8 mouse cellular contexts compared by ENCODE assay signal in genomic region chr17:83277117-83277947, GRCm38 (mm10).
DNase-seq lines count a peak whose midpoint lies in the region; ATAC-seq lines count a peak whose summit lies in the region.

No protein-coding gene starts in this region.

- no peaks in the 10 kb centered on the region for H3K27me3 ChIP-seq in forebrain, embryonic 14.5 days (replicated peaks; ENCODE audit: control insufficient read depth, insufficient read depth, low read length)
- H3K27me3 ChIP-seq in hindbrain, embryonic 10.5 days (ENCODE audit: insufficient read depth, poor library complexity, severe bottlenecking): peaks cover 41% of the 10 kb centered on the region

- H3K4me2 ChIP-seq in forebrain, embryonic 14.5 days (ENCODE audit: low read length): peak overlapping the region; percentile 37

- H3K36me3 ChIP-seq in forebrain, embryonic 14.5 days (ENCODE audit: control insufficient read depth, insufficient read depth, low read length): no peaks in the 10 kb centered on the region
- no peaks in the 10 kb centered on the region for H3K36me3 ChIP-seq in hindbrain, embryonic 10.5 days

- peak; percentile 60 for ATAC-seq in forebrain, embryonic 14.5 days
- peak; percentile 37 for ATAC-seq in megakaryocyte progenitor cell, adult 5-6 weeks (replicated peaks; ENCODE audit: poor library complexity)

- H3K27ac ChIP-seq in forebrain, embryonic 14.5 days (ENCODE audit: low read depth, low read length): peak overlapping the region; percentile 28; the same call in 1 of the 2 replicates
- H3K27ac ChIP-seq in hindbrain, embryonic 10.5 days: peak overlapping the region; percentile 92

- DNase-seq in B cell, adult 2 months: peak; percentile 89 to 91
- peak; percentile 40 for DNase-seq in WW6 (ENCODE audit: low read depth, low spot score)
- peak; percentile 60 for DNase-seq in forebrain, embryonic 14.5 days (ENCODE audit: low spot score)
- peak; percentile 73 for DNase-seq in hindbrain, embryonic 10.5 days (ENCODE audit: low spot score)
- peak; percentile 44 for DNase-seq in left cerebral cortex, postnatal 4 days
- DNase-seq in spleen, adult 12 weeks (ENCODE audit: low spot score): peak; percentile 48
- no peak for DNase-seq in cerebellum, postnatal 36 days

- 30% methylated on average over 26 of the region's 26 CpGs for WGBS in forebrain, embryonic 14.5 days
- 26% methylated on average over 26 of the region's 26 CpGs for WGBS in hindbrain, embryonic 10.5 days

- intact Hi-C loops in left cerebral cortex, postnatal 4 days (cut with DNase I): loop anchor here (10.0 kb wide), 3 partner anchors 97 to 357 kb away; partner anchors contain the start of gene Kcng3

- peak overlapping the region; percentile 29 for H3K9ac ChIP-seq in forebrain, embryonic 14.5 days (ENCODE audit: low read length)

- H3K4me1 ChIP-seq in forebrain, embryonic 14.5 days (ENCODE audit: control insufficient read depth, insufficient read depth, low read length): peaks cover 6% of the 10 kb centered on the region; the same call in 1 of the 2 replicates
- peaks cover 63% of the 10 kb centered on the region for H3K4me1 ChIP-seq in hindbrain, embryonic 10.5 days (replicated peaks)

- no peaks in the 10 kb centered on the region for H3K9me3 ChIP-seq in forebrain, embryonic 14.5 days (replicated peaks; ENCODE audit: control insufficient read depth, low read length)
- H3K9me3 ChIP-seq in hindbrain, embryonic 10.5 days: no peaks in the 10 kb centered on the region

- H3K4me3 ChIP-seq in forebrain, embryonic 14.5 days (ENCODE audit: low read depth, low read length): 0 out of 2 replicates have a peak overlapping the region, but pooled peaks have one; percentile 0
- peak overlapping the region; percentile 66 for H3K4me3 ChIP-seq in hindbrain, embryonic 10.5 days

Comparison
In these comparisons a context has a peak if more than half of its experiments do, and no peak if none do; other contexts are left out.
1. DNase-seq: peak in B cell, adult 2 months (2 of 2), WW6 (single experiment), forebrain, embryonic 14.5 days (single experiment), hindbrain, embryonic 10.5 days (single experiment), left cerebral cortex, postnatal 4 days (single experiment) and spleen, adult 12 weeks (single experiment); none in cerebellum, postnatal 36 days (0 of 2).